Mouse (Mus musculus) G1E (cell line): Measurements from ENCODE around the gene Olfr1484. TPM values are rescaled to one million over a fixed set of nuclear protein-coding genes. Genes with fewer than 3 reads are reported as not detected.
"Not testable (repeated sequence)": the region's sequence is repeated elsewhere in the genome, so short reads cannot be mapped to it uniquely, and the experiment has no call there.

Experiments used
- ATAC-seq: 2 replicates; pipeline ENCODE4 v1.8.0; 2016; ENCODE audit warnings: mild to moderate bottlenecking; ENCODE audit not compliant: insufficient number of reproducible peaks, poor library complexity, low FRiP score, severe bottlenecking; ENCODE audit errors: extremely low read depth
- DNase-seq: peaks from one replicate; pipeline ENCODE4 v3.0.0; 2012; ENCODE audit warnings: low spot score
- H3K27me3 ChIP-seq: 2 replicates; pipeline ENCODE4 v1.6.1; 2012; ENCODE audit warnings: mild to moderate bottlenecking, low read length, inconsistent platforms; ENCODE audit not compliant: insufficient read depth
- H3K36me3 ChIP-seq: replicated peaks from 2 replicates; pipeline ENCODE3; 2012; ENCODE audit warnings: mild to moderate bottlenecking, inconsistent platforms
- H3K4me1 ChIP-seq: 2 replicates; pipeline ENCODE4 v1.6.1; 2012; ENCODE audit warnings: low read depth, low read length, inconsistent platforms, mixed read lengths; ENCODE audit not compliant: insufficient read depth
- H3K4me3 ChIP-seq: 2 replicates; pipeline ENCODE4 v1.5.1; 2012; ENCODE audit warnings: low read depth, mild to moderate bottlenecking, inconsistent platforms, low read length, moderate library complexity, mixed read lengths
- H3K9me3 ChIP-seq: replicated peaks from 2 replicates; pipeline ENCODE4 v1.6.1; 2012; ENCODE audit warnings: inconsistent platforms
- CTCF ChIP-seq: IDR thresholded peaks from 2 replicates; pipeline ENCODE4 v1.5.1; 2012; ENCODE audit warnings: low read depth, low read length, inconsistent platforms, mixed read lengths
- GATA1 ChIP-seq: IDR thresholded peaks from 2 replicates; pipeline ENCODE4 v1.6.1; 2012; ENCODE audit warnings: borderline replicate concordance, low read length, inconsistent platforms, mixed read lengths
- GATA2 ChIP-seq: IDR thresholded peaks from 2 replicates; pipeline ENCODE4 v1.6.1; 2012; ENCODE audit warnings: low read depth, low read length, inconsistent platforms, borderline replicate concordance
- POLR2AphosphoS5 ChIP-seq: IDR thresholded peaks from 2 replicates; pipeline ENCODE4 v1.6.1; 2012; ENCODE audit warnings: low read depth, low read length, inconsistent platforms; ENCODE audit not compliant: insufficient replicate concordance
- TAL1 ChIP-seq: conservative IDR thresholded peaks from 2 replicates; pipeline ENCODE4 v1.6.1; 2012; ENCODE audit warnings: low read depth, low read length, inconsistent platforms, mixed read lengths
- polyA plus RNA-seq: library from polyadenylated mRNA; stranded (reverse); fragments of >175 nt; gene quantifications from 2 replicates; pipeline ENCODE4 v1.2.3, GENCODE M21; 2012
- total RNA-seq, 2 experiments: library from RNA; stranded (forward) in 1 of 2; stranded (reverse) in 1 of 2; fragments of 200-1000 nt in 1 of 2; fragments of >200 nt in 1 of 2; fragmentation: Nextera tagmentation in 1 of 2; gene quantifications; 2 replicates each; pipeline ENCODE4 v1.2.3; 2014 to 2017

Olfr1484 gene
- total RNA-seq (2014; fragmentation: Nextera tagmentation): not detected in 2 replicates
- total RNA-seq (2017): 0.06 and 0.76 TPM in 2 replicates
- polyA plus RNA-seq: not detected in 2 replicates

GRCm38 (mm10) chr19:13583211-13583610, at the start of gene Olfr1484:
Olfr1484 (plus strand) TSS chr19:13583511.
- H3K36me3 ChIP-seq: no peaks in the 10 kb centered on the region
- no peak within 1 kb of the TSS for H3K4me3 ChIP-seq
- H3K27me3 ChIP-seq: no peaks in the 10 kb centered on the region
- TF ChIP-seq GATA1: no peak
- TF ChIP-seq POLR2AphosphoS5: no peak
- TF ChIP-seq GATA2: no peak
- TF ChIP-seq TAL1: no peak
- TF ChIP-seq CTCF: no peak
- H3K9me3 ChIP-seq: no peaks in the 10 kb centered on the region
- no peak for ATAC-seq
- H3K4me1 ChIP-seq: no peaks in the 10 kb centered on the region
- no peak for DNase-seq

DNA sequence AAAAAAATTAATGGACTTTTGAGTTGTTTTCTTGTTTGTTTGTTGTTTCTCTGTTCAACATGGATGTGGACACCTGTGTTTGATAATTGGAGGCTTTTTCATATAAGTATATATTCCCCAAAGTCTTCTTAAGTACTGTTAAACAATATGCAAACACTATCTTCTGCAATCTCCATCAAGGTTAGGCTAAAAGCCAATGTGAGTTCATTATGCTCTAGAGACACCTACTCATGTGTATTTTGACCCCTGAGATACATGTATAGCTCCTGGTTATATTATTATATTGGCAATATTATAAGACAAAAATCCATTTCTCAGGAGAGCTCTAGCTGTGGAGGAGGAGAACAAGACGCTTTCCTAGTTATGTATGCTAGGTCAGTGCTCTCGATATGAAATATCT, 33.8 kb downstream of the Olfr1484 start, which contains the start of gene Olfr1487:
TSS of gene Olfr1487 (plus strand) at position 301 of the 400 bp plus-strand sequence.
- not testable (repeated sequence) for H3K27me3 ChIP-seq, ATAC-seq, DNase-seq, H3K36me3 ChIP-seq, H3K9me3 ChIP-seq, H3K4me1 ChIP-seq, H3K4me3 ChIP-seq

DNA sequence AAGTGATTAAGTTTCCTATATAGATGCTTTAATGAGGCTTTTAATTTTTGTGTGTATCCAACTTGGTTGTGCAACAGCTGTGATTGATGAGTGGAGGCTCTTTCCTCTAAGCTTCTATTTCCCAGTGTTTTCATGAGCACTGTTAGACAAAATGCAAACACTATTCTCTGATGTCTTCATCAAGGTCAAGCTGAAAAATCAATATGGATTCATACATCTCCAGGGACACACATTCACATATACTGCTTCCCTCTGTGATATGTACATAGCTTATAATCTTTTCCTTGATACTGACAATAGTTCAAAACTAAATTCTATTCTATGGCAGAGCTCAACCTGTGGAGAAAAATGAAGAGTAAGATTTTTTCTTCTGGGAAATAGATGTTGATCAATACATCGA, 48.0 kb downstream of the Olfr1484 start, which contains the start of gene Olfr1489:
TSS of gene Olfr1489 (plus strand) at position 301 of the 400 bp plus-strand sequence.
- DNase-seq: no peak
- H3K36me3 ChIP-seq: no peaks in the 10 kb centered on the region
- H3K4me3 ChIP-seq: no peak within 1 kb of the TSS
- no peaks in the 10 kb centered on the region for H3K27me3 ChIP-seq
- ATAC-seq: no peak
- no peaks in the 10 kb centered on the region for H3K9me3 ChIP-seq
- H3K4me1 ChIP-seq: no peaks in the 10 kb centered on the region
- TF ChIP-seq TAL1 (no peak), CTCF (no peak), GATA1 (no peak), GATA2 (no peak), POLR2AphosphoS5 (no peak)

Other genes with a start within 250 kb of the Olfr1484 start
- gene Olfr1466, start 244.6 kb upstream of the Olfr1484 start, total RNA-seq (2014; fragmentation: Nextera tagmentation): not detected in 2 replicates
- gene Olfr1466, start 244.6 kb upstream of the Olfr1484 start, total RNA-seq (2017): 0.33 TPM in 1 of 2 replicates, not detected in the other
- not detected in 2 replicates for gene Olfr1466, start 244.6 kb upstream of the Olfr1484 start, polyA plus RNA-seq
- gene Olfr1467, start 221.3 kb upstream of the Olfr1484 start, total RNA-seq (2014; fragmentation: Nextera tagmentation): not detected in 2 replicates
- gene Olfr1467, start 221.3 kb upstream of the Olfr1484 start, total RNA-seq (2017): 0.05 and 0.06 TPM in 2 replicates
- not detected in 2 replicates for gene Olfr1467, start 221.3 kb upstream of the Olfr1484 start, polyA plus RNA-seq
- not detected in 2 replicates for gene Olfr1469, start 175.7 kb upstream of the Olfr1484 start, total RNA-seq (2014; fragmentation: Nextera tagmentation)
- 0.16 and 0.17 TPM in 2 replicates for gene Olfr1469, start 175.7 kb upstream of the Olfr1484 start, total RNA-seq (2017)
- gene Olfr1469, start 175.7 kb upstream of the Olfr1484 start, polyA plus RNA-seq: not detected in 2 replicates
- gene Olfr1471, start 140.1 kb upstream of the Olfr1484 start, total RNA-seq (2014; fragmentation: Nextera tagmentation): not detected in 2 replicates
- 0.23 and 0.33 TPM in 2 replicates for gene Olfr1471, start 140.1 kb upstream of the Olfr1484 start, total RNA-seq (2017)
- not detected in 2 replicates for gene Olfr1471, start 140.1 kb upstream of the Olfr1484 start, polyA plus RNA-seq
- not detected in 2 replicates for gene Olfr1472, start 127.4 kb upstream of the Olfr1484 start, total RNA-seq (2014; fragmentation: Nextera tagmentation)
- gene Olfr1472, start 127.4 kb upstream of the Olfr1484 start, total RNA-seq (2017): not detected in 2 replicates
- not detected in 2 replicates for gene Olfr1472, start 127.4 kb upstream of the Olfr1484 start, polyA plus RNA-seq
- not detected in 2 replicates for gene Olfr1474, start 113.9 kb upstream of the Olfr1484 start, total RNA-seq (2014; fragmentation: Nextera tagmentation)
- gene Olfr1474, start 113.9 kb upstream of the Olfr1484 start, total RNA-seq (2017): 1.1 TPM in 1 of 2 replicates, not detected in the other
- gene Olfr1474, start 113.9 kb upstream of the Olfr1484 start, polyA plus RNA-seq: not detected in 2 replicates
- gene Olfr1475, start 103.3 kb upstream of the Olfr1484 start, total RNA-seq (2014; fragmentation: Nextera tagmentation): not detected in 2 replicates
- gene Olfr1475, start 103.3 kb upstream of the Olfr1484 start, total RNA-seq (2017): 0.12 and 0.22 TPM in 2 replicates
- gene Olfr1475, start 103.3 kb upstream of the Olfr1484 start, polyA plus RNA-seq: not detected in 2 replicates
- not detected in 2 replicates for gene Olfr1477, start 83.0 kb upstream of the Olfr1484 start, total RNA-seq (2014; fragmentation: Nextera tagmentation)
- gene Olfr1477, start 83.0 kb upstream of the Olfr1484 start, total RNA-seq (2017): 0.12 TPM in 1 of 2 replicates, not detected in the other
- not detected in 2 replicates for gene Olfr1477, start 83.0 kb upstream of the Olfr1484 start, polyA plus RNA-seq
- gene Olfr1480, start 55.6 kb upstream of the Olfr1484 start, total RNA-seq (2014; fragmentation: Nextera tagmentation): not detected in 2 replicates
- 0.23 TPM in 1 of 2 replicates, not detected in the other for gene Olfr1480, start 55.6 kb upstream of the Olfr1484 start, total RNA-seq (2017)
- not detected in 2 replicates for gene Olfr1480, start 55.6 kb upstream of the Olfr1484 start, polyA plus RNA-seq
- not detected in 2 replicates for gene Olfr1487, start 33.9 kb downstream of the Olfr1484 start, total RNA-seq (2014; fragmentation: Nextera tagmentation)
- 0.05 and 0.12 TPM in 2 replicates for gene Olfr1487, start 33.9 kb downstream of the Olfr1484 start, total RNA-seq (2017)
- gene Olfr1487, start 33.9 kb downstream of the Olfr1484 start, polyA plus RNA-seq: not detected in 2 replicates
- not detected in 2 replicates for gene Olfr1489, start 48.1 kb downstream of the Olfr1484 start, total RNA-seq (2014; fragmentation: Nextera tagmentation)
- gene Olfr1489, start 48.1 kb downstream of the Olfr1484 start, total RNA-seq (2017): 0.12 and 0.44 TPM in 2 replicates
- gene Olfr1489, start 48.1 kb downstream of the Olfr1484 start, polyA plus RNA-seq: not detected in 2 replicates
- not detected in 2 replicates for gene Olfr1490, start 67.6 kb downstream of the Olfr1484 start, total RNA-seq (2014; fragmentation: Nextera tagmentation)
- gene Olfr1490, start 67.6 kb downstream of the Olfr1484 start, total RNA-seq (2017): 0.06 TPM in 1 of 2 replicates, not detected in the other
- not detected in 2 replicates for gene Olfr1490, start 67.6 kb downstream of the Olfr1484 start, polyA plus RNA-seq
- gene Olfr1491, start 113.8 kb downstream of the Olfr1484 start, total RNA-seq (2014; fragmentation: Nextera tagmentation): not detected in 2 replicates
- 0.11 and 0.12 TPM in 2 replicates for gene Olfr1491, start 113.8 kb downstream of the Olfr1484 start, total RNA-seq (2017)
- gene Olfr1491, start 113.8 kb downstream of the Olfr1484 start, polyA plus RNA-seq: not detected in 2 replicates
- not detected in 2 replicates for gene Olfr1493-ps1, start 139.8 kb downstream of the Olfr1484 start, total RNA-seq (2014; fragmentation: Nextera tagmentation)
- gene Olfr1493-ps1, start 139.8 kb downstream of the Olfr1484 start, total RNA-seq (2017): 0.11 TPM in 1 of 2 replicates, not detected in the other
- not detected in 2 replicates for gene Olfr1493-ps1, start 139.8 kb downstream of the Olfr1484 start, polyA plus RNA-seq
- gene Olfr1494, start 156.2 kb downstream of the Olfr1484 start, total RNA-seq (2014; fragmentation: Nextera tagmentation): not detected in 2 replicates
- 0.05 and 0.12 TPM in 2 replicates for gene Olfr1494, start 156.2 kb downstream of the Olfr1484 start, total RNA-seq (2017)
- gene Olfr1494, start 156.2 kb downstream of the Olfr1484 start, polyA plus RNA-seq: not detected in 2 replicates
- gene Olfr1495, start 181.1 kb downstream of the Olfr1484 start, total RNA-seq (2014; fragmentation: Nextera tagmentation): not detected in 2 replicates
- gene Olfr1495, start 181.1 kb downstream of the Olfr1484 start, total RNA-seq (2017): not detected in 2 replicates
- not detected in 2 replicates for gene Olfr1495, start 181.1 kb downstream of the Olfr1484 start, polyA plus RNA-seq
- not detected in 2 replicates for gene Olfr1496, start 194.4 kb downstream of the Olfr1484 start, total RNA-seq (2014; fragmentation: Nextera tagmentation)
- gene Olfr1496, start 194.4 kb downstream of the Olfr1484 start, total RNA-seq (2017): 0.27 and 0.29 TPM in 2 replicates
- gene Olfr1496, start 194.4 kb downstream of the Olfr1484 start, polyA plus RNA-seq: not detected in 2 replicates
- gene Olfr1497, start 214.7 kb downstream of the Olfr1484 start, total RNA-seq (2014; fragmentation: Nextera tagmentation): not detected in 2 replicates
- gene Olfr1497, start 214.7 kb downstream of the Olfr1484 start, total RNA-seq (2017): 0.06 TPM in 1 of 2 replicates, not detected in the other
- not detected in 2 replicates for gene Olfr1497, start 214.7 kb downstream of the Olfr1484 start, polyA plus RNA-seq
- not detected in 2 replicates for gene Olfr1499, start 235.9 kb downstream of the Olfr1484 start, total RNA-seq (2014; fragmentation: Nextera tagmentation)
- 0.46 TPM in 1 of 2 replicates, not detected in the other for gene Olfr1499, start 235.9 kb downstream of the Olfr1484 start, total RNA-seq (2017)
- not detected in 2 replicates for gene Olfr1499, start 235.9 kb downstream of the Olfr1484 start, polyA plus RNA-seq
- not detected in 2 replicates for gene Olfr1500, start 247.0 kb downstream of the Olfr1484 start, total RNA-seq (2014; fragmentation: Nextera tagmentation)
- not detected in 2 replicates for gene Olfr1500, start 247.0 kb downstream of the Olfr1484 start, total RNA-seq (2017)
- not detected in 2 replicates for gene Olfr1500, start 247.0 kb downstream of the Olfr1484 start, polyA plus RNA-seq